Mouse (Mus musculus): Measurements from ENCODE around the gene Tnfrsf1a. TPM values are rescaled to one million over a fixed set of nuclear protein-coding genes. Genes with fewer than 3 reads are reported as not detected.

Gene Tnfrsf1a
- polyA plus RNA-seq, 1 experiment from 2014 or later = 82.6 TPM

- Histone ChIP-seq H3K4me2 (ENCODE audit: low read depth, low read length) (no peak overlapping the region), H3K27me3 (ENCODE audit: control insufficient read depth, insufficient read depth, low read length) (no peaks in the 10 kb centered on the region), H3K9ac (ENCODE audit: low read length) (no peak overlapping the region), H3K27ac (ENCODE audit: low read length) (no peak overlapping the region), H3K9me3 (replicated peaks; ENCODE audit: control insufficient read depth, low read length) (no peaks in the 10 kb centered on the region), H3K4me1 (ENCODE audit: control insufficient read depth, insufficient read depth, low read length) (peaks cover 15% of the 10 kb centered on the region; the same call in 1 of the 2 replicates), H3K36me3 (ENCODE audit: control insufficient read depth, insufficient read depth, low read length) (peaks cover 7% of the 10 kb centered on the region; the same call in 1 of the 2 replicates), H3K4me3 (replicated peaks; ENCODE audit: low read length) (no peak overlapping the region)
- 10% methylated on average over 8 of the region's 8 CpGs for WGBS
- peak; percentile 35; the same call in 1 of the 2 replicates for ATAC-seq (ENCODE audit: insufficient read depth, low FRiP score)
Measured at GRCm38 (mm10) chr6:125364448-125364847, 15.3 kb downstream of the Tnfrsf1a start.

- Histone ChIP-seq H3K27me3 (ENCODE audit: control insufficient read depth, insufficient read depth, low read length) (no peaks in the 10 kb centered on the region), H3K9ac (ENCODE audit: low read length) (no peak overlapping the region), H3K4me1 (ENCODE audit: control insufficient read depth, insufficient read depth, low read length) (peaks cover 15% of the 10 kb centered on the region; the same call in 1 of the 2 replicates), H3K36me3 (ENCODE audit: control insufficient read depth, insufficient read depth, low read length) (peaks cover 7% of the 10 kb centered on the region; the same call in 1 of the 2 replicates), H3K9me3 (replicated peaks; ENCODE audit: control insufficient read depth, low read length) (no peaks in the 10 kb centered on the region), H3K4me2 (ENCODE audit: low read depth, low read length) (no peak overlapping the region), H3K4me3 (replicated peaks; ENCODE audit: low read length) (no peak overlapping the region), H3K27ac (ENCODE audit: low read length) (no peak overlapping the region)
- WGBS = 71% methylated on average over 5 of the region's 5 CpGs
- no peak for ATAC-seq (ENCODE audit: insufficient read depth, low FRiP score)
Measured at GRCm38 (mm10) chr6:125365522-125365921, 16.4 kb downstream of the Tnfrsf1a start.

DNA sequence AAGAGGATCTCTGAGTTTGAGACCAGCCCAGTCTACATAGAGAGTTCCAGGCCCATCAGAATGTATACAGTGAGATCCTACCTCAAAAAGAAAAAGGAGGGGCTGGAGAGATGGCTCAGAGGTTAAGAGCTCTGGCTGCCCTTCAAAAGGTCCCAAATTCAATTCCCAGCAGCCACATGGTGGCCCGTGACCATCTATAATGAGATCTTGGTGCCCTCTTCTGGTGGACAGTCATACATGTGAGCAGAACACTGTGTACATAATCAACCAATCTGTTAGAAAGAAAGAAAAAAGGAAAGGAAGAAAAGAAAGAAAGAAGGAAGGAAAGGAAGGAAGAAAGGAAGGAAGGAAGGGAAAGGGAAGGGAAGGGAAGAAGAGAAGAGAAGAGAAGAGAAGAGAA lies 17.0 kb downstream of the Tnfrsf1a start:
- H3K9me3 ChIP-seq (replicated peaks; ENCODE audit: control insufficient read depth, low read length) = no peaks in the 10 kb centered on the region
- H3K9ac ChIP-seq (ENCODE audit: low read length) = no peak overlapping the region
- H3K4me3 ChIP-seq (replicated peaks; ENCODE audit: low read length) = no peak overlapping the region
- no peak for ATAC-seq (ENCODE audit: insufficient read depth, low FRiP score)
- no peak overlapping the region for H3K4me2 ChIP-seq (ENCODE audit: low read depth, low read length)
- H3K27ac ChIP-seq (ENCODE audit: low read length) = no peak overlapping the region
- peaks cover 15% of the 10 kb centered on the region; the same call in 1 of the 2 replicates for H3K4me1 ChIP-seq (ENCODE audit: control insufficient read depth, insufficient read depth, low read length)
- peaks cover 5% of the 10 kb centered on the region; the same call in 1 of the 2 replicates for H3K36me3 ChIP-seq (ENCODE audit: control insufficient read depth, insufficient read depth, low read length)
- H3K27me3 ChIP-seq (ENCODE audit: control insufficient read depth, insufficient read depth, low read length) = no peaks in the 10 kb centered on the region
- 82% methylated on average over 1 of the region's 1 CpGs for WGBS

- Histone ChIP-seq H3K4me3 (replicated peaks; ENCODE audit: low read length) (no peak overlapping the region), H3K27me3 (ENCODE audit: control insufficient read depth, insufficient read depth, low read length) (no peaks in the 10 kb centered on the region), H3K9me3 (replicated peaks; ENCODE audit: control insufficient read depth, low read length) (no peaks in the 10 kb centered on the region), H3K36me3 (ENCODE audit: control insufficient read depth, insufficient read depth, low read length) (no peaks in the 10 kb centered on the region), H3K27ac (ENCODE audit: low read length) (peak overlapping the region; percentile 83), H3K9ac (ENCODE audit: low read length) (peak overlapping the region; percentile 38; the same call in 1 of the 2 replicates), H3K4me1 (ENCODE audit: control insufficient read depth, insufficient read depth, low read length) (peaks cover 15% of the 10 kb centered on the region; the same call in 1 of the 2 replicates), H3K4me2 (ENCODE audit: low read depth, low read length) (no peak overlapping the region)
- peak; percentile 59 for ATAC-seq (ENCODE audit: insufficient read depth, low FRiP score)
- WGBS = 42% methylated on average over 4 of the region's 4 CpGs
Measured at GRCm38 (mm10) chr6:125367758-125368371, 18.7 kb downstream of the Tnfrsf1a start.

GRCm38 (mm10) chr6:125377042-125377441 lies 27.9 kb downstream of the Tnfrsf1a start:
- Histone ChIP-seq H3K9ac (ENCODE audit: low read length) (no peak overlapping the region), H3K4me3 (replicated peaks; ENCODE audit: low read length) (no peak overlapping the region), H3K4me1 (ENCODE audit: control insufficient read depth, insufficient read depth, low read length) (peaks cover 27% of the 10 kb centered on the region), H3K9me3 (replicated peaks; ENCODE audit: control insufficient read depth, low read length) (no peaks in the 10 kb centered on the region), H3K27ac (ENCODE audit: low read length) (peak overlapping the region; percentile 89), H3K27me3 (ENCODE audit: control insufficient read depth, insufficient read depth, low read length) (peaks cover 17% of the 10 kb centered on the region), H3K4me2 (ENCODE audit: low read depth, low read length) (peak overlapping the region; percentile 13; the same call in 1 of the 2 replicates), H3K36me3 (ENCODE audit: control insufficient read depth, insufficient read depth, low read length) (no peaks in the 10 kb centered on the region)
- ATAC-seq (ENCODE audit: insufficient read depth, low FRiP score) = no peak
- WGBS = 64% methylated on average over 6 of the region's 6 CpGs

DNA sequence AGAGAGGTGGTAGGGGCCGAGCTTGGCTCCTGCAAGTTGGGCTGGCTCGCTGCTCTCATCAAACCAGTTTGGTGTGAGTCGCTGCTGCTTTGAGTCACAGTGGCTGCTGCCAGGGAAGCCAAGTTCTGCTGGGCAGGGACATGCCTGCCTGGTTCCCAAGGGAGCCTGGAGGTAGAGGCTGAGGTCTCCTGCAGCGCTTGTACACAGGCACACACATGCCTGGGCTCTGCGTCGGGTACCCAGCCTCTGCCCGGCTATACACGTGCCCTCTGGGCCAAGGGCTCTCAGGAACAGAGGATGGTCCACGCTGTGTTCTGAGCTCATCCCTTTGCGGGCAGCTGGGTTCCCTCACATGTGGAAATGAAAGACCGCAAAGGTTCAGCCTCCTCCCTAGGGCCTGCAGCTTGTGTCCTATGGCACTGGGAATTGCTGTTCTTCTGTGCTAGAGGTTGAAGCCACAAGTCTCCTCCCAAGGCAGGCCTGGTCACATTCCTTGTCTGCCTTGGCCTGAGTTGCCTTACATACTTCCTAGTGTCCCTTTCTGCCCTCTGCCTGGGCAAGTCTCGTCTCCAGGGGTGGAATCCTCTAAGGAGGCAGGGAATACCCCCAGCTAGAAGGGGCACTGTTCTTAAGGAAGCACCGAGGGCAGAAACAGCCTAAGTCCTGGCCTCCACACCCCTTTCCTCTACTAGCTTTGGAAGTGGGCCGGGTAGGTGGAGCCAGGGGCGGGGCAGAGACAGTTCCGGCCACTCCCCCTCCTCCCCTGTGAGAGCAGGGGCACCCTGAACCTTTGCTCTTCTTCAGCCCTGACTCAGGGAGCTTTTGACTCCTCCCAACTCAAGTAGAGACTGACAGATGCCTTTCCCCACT lies 28.7 kb downstream of the Tnfrsf1a start:
- Histone ChIP-seq H3K27ac (ENCODE audit: low read length) (peak overlapping the region; percentile 89), H3K9me3 (replicated peaks; ENCODE audit: control insufficient read depth, low read length) (no peaks in the 10 kb centered on the region), H3K9ac (ENCODE audit: low read length) (peak overlapping the region; percentile 43; the same call in 1 of the 2 replicates), H3K27me3 (ENCODE audit: control insufficient read depth, insufficient read depth, low read length) (peaks cover 17% of the 10 kb centered on the region), H3K4me3 (replicated peaks; ENCODE audit: low read length) (peak overlapping the region; percentile 2; the same call in 1 of the 2 replicates), H3K4me2 (ENCODE audit: low read depth, low read length) (peak overlapping the region; percentile 40), H3K36me3 (ENCODE audit: control insufficient read depth, insufficient read depth, low read length) (no peaks in the 10 kb centered on the region), H3K4me1 (ENCODE audit: control insufficient read depth, insufficient read depth, low read length) (peaks cover 27% of the 10 kb centered on the region)
- peak; percentile 79 for ATAC-seq (ENCODE audit: insufficient read depth, low FRiP score)
- 35% methylated on average over 16 of the region's 16 CpGs for WGBS

- 28% methylated on average over 6 of the region's 6 CpGs for WGBS
- Histone ChIP-seq H3K4me3 (replicated peaks; ENCODE audit: low read length) (peak overlapping the region; percentile 2; the same call in 1 of the 2 replicates), H3K27ac (ENCODE audit: low read length) (peak overlapping the region; percentile 89), H3K9ac (ENCODE audit: low read length) (peak overlapping the region; percentile 23; the same call in 1 of the 2 replicates), H3K36me3 (ENCODE audit: control insufficient read depth, insufficient read depth, low read length) (no peaks in the 10 kb centered on the region), H3K9me3 (replicated peaks; ENCODE audit: control insufficient read depth, low read length) (no peaks in the 10 kb centered on the region), H3K27me3 (ENCODE audit: control insufficient read depth, insufficient read depth, low read length) (peaks cover 17% of the 10 kb centered on the region), H3K4me1 (ENCODE audit: control insufficient read depth, insufficient read depth, low read length) (peaks cover 27% of the 10 kb centered on the region), H3K4me2 (ENCODE audit: low read depth, low read length) (peak overlapping the region; percentile 40)
- ATAC-seq (ENCODE audit: insufficient read depth, low FRiP score) = no peak; the same call in 1 of the 2 replicates
Measured at GRCm38 (mm10) chr6:125378621-125379020, 29.5 kb downstream of the Tnfrsf1a start.

DNA sequence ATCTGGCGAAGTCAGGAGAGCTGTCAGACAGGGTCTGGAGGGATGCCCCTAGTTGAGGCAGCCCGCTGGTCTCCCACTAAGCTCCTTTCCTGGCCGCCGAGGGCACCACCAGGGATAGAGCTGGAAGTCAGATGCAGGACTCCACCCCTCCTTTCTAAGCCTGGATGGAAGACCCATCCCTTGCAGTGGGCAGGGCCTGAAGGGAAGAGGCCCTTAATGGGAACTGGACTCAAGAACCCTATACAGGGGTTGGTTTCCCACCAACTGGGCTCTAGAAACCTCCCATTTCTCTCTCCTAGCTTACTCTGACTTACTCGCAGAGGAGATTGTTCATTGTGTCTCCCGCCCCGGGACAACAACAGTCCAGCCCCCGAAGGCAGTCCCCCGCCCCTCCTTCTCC lies 30.6 kb downstream of the Tnfrsf1a start:
- H3K9ac ChIP-seq (ENCODE audit: low read length) = peak overlapping the region; percentile 71
- peak overlapping the region; percentile 54 for H3K4me3 ChIP-seq (replicated peaks; ENCODE audit: low read length)
- H3K4me1 ChIP-seq (ENCODE audit: control insufficient read depth, insufficient read depth, low read length) = peaks cover 27% of the 10 kb centered on the region
- no peak overlapping the region for H3K27ac ChIP-seq (ENCODE audit: low read length)
- H3K27me3 ChIP-seq (ENCODE audit: control insufficient read depth, insufficient read depth, low read length) = peaks cover 17% of the 10 kb centered on the region
- H3K9me3 ChIP-seq (replicated peaks; ENCODE audit: control insufficient read depth, low read length) = no peaks in the 10 kb centered on the region
- 6% methylated on average over 8 of the region's 9 CpGs for WGBS
- H3K4me2 ChIP-seq (ENCODE audit: low read depth, low read length) = peak overlapping the region; percentile 82
- no peak; the same call in 1 of the 2 replicates for ATAC-seq (ENCODE audit: insufficient read depth, low FRiP score)
- no peaks in the 10 kb centered on the region for H3K36me3 ChIP-seq (ENCODE audit: control insufficient read depth, insufficient read depth, low read length)

All from stomach, embryonic 16.5 days (tissue).